Mouse (Mus musculus) T-helper 1 cell (primary cell): ENCODE measurements around the gene Cfi.

Experiments used
- in situ Hi-C: fragments of 300-600 bp; cut with MboI, MseI; formaldehyde crosslinking; loops from one replicate; pipeline ENCODE4 v1.15.1; 2025; ENCODE audit warnings: high pct_unique_total_duplicates

The Cfi gene

GRCm38 (mm10) chr3:129877327-129877726 is 41.6 kb downstream of the Cfi start:
- in situ Hi-C loops: no loop called here

- in situ Hi-C loops: no loop called here
Measured at GRCm38 (mm10) chr3:129878405-129879021, 42.8 kb downstream of the Cfi start, which contains the start of gene Pla2g12a. Gene Pla2g12a (plus strand): TSS chr3:129878606.

- in situ Hi-C loops: no loop called here
Measured at GRCm38 (mm10) chr3:129879131-129879757, 43.6 kb downstream of the Cfi start.

GRCm38 (mm10) chr3:129879913-129880312 is 44.2 kb downstream of the Cfi start:
- in situ Hi-C loops: no loop called here

- in situ Hi-C loops: no loop called here
Measured at GRCm38 (mm10) chr3:129880925-129881593, 45.4 kb downstream of the Cfi start.

GRCm38 (mm10) chr3:129885577-129885976 is 49.9 kb downstream of the Cfi start:
- in situ Hi-C loops: no loop called here

- in situ Hi-C loops: no loop called here
Measured at GRCm38 (mm10) chr3:129886430-129886829, 50.7 kb downstream of the Cfi start.

- in situ Hi-C loops: no loop called here
Measured at GRCm38 (mm10) chr3:129887779-129888517, 52.3 kb downstream of the Cfi start.

GRCm38 (mm10) chr3:129892003-129892402 is 56.3 kb downstream of the Cfi start:
- in situ Hi-C loops: no loop called here

GRCm38 (mm10) chr3:129893143-129893542 is 57.5 kb downstream of the Cfi start:
- in situ Hi-C loops: no loop called here

GRCm38 (mm10) chr3:129896591-129896990 is 60.9 kb downstream of the Cfi start:
- in situ Hi-C loops: no loop called here

GRCm38 (mm10) chr3:129898886-129899285 is 63.2 kb downstream of the Cfi start:
- in situ Hi-C loops: no loop called here

- in situ Hi-C loops: no loop called here
Measured at GRCm38 (mm10) chr3:129901271-129901809, 65.7 kb downstream of the Cfi start, which contains the start of gene Casp6. Gene Casp6 (plus strand): TSS chr3:129901425.

GRCm38 (mm10) chr3:129903369-129903768 is 67.7 kb downstream of the Cfi start:
- in situ Hi-C loops: no loop called here

- in situ Hi-C loops: no loop called here
Measured at GRCm38 (mm10) chr3:129903866-129904265, 68.2 kb downstream of the Cfi start.

- in situ Hi-C loops: loop anchor here (5.0 kb wide), 1 partner anchor 168 kb away; no protein-coding TSS in a partner anchor
Measured at GRCm38 (mm10) chr3:129904381-129905132, 68.9 kb downstream of the Cfi start.

GRCm38 (mm10) chr3:129912025-129912424 is 76.3 kb downstream of the Cfi start:
- in situ Hi-C loops: loop anchor here (10.0 kb wide), 1 partner anchor 783 kb away; no protein-coding TSS in a partner anchor

- in situ Hi-C loops: loop anchor here (10.0 kb wide), 1 partner anchor 782 kb away; no protein-coding TSS in a partner anchor
Measured at GRCm38 (mm10) chr3:129913241-129913640, 77.6 kb downstream of the Cfi start.

- in situ Hi-C loops: loop anchor here (10.0 kb wide), 1 partner anchor 777 kb away; no protein-coding TSS in a partner anchor
Measured at GRCm38 (mm10) chr3:129917424-129917823, 81.7 kb downstream of the Cfi start.

GRCm38 (mm10) chr3:129918434-129918833 is 82.8 kb downstream of the Cfi start:
- in situ Hi-C loops: loop anchor here (10.0 kb wide), 1 partner anchor 776 kb away; no protein-coding TSS in a partner anchor

- in situ Hi-C loops: no loop called here
Measured at GRCm38 (mm10) chr3:129923581-129923980, 87.9 kb downstream of the Cfi start.
